In genomic region chr15:82932936-82933650, GRCm38 (mm10) we compare ENCODE assay signal across 9 mouse cellular contexts. TPM values are rescaled to one million over a fixed set of nuclear protein-coding genes. Genes with fewer than 3 reads are reported as not detected.
A peak's percentile ranks its signal among the peaks of the same experiment; 100 is the strongest.
DNase-seq lines count a peak whose midpoint lies in the region; ATAC-seq and TF ChIP-seq lines count a peak whose summit lies in the region.
"Had no signal": no experiment of that assay in that cellular context is flagged by ENCODE, and none has a peak within 500 bp of the region (broad histone marks: within the 10 kb centered on the region; RNA-seq: fewer than 3 reads in every experiment).

No protein-coding gene starts in this region.

- peak overlapping the region; percentile 64 for H3K27ac ChIP-seq in embryonic facial prominence, embryonic 10.5 days (replicated peaks)
- peak overlapping the region; percentile 3; the same call in 1 of the 2 replicates for H3K27ac ChIP-seq in hindbrain, postnatal 0 days
- H3K27ac ChIP-seq in midbrain, embryonic 16.5 days (ENCODE audit: low read length), result peak overlapping the region; percentile 30; the same call in 1 of the 2 replicates

- no peak overlapping the region for H3K4me2 ChIP-seq in hindbrain, postnatal 0 days (ENCODE audit: low read depth, low read length)
- H3K4me2 ChIP-seq in midbrain, embryonic 16.5 days (ENCODE audit: low read length), result no peak overlapping the region

- no peak overlapping the region for H3K4me3 ChIP-seq in embryonic facial prominence, embryonic 10.5 days
- no peak overlapping the region for H3K4me3 ChIP-seq in hindbrain, postnatal 0 days (ENCODE audit: low read length)
- no peak overlapping the region for H3K4me3 ChIP-seq in midbrain, embryonic 16.5 days (ENCODE audit: low read depth, low read length)

- peaks cover 84% of the 10 kb centered on the region for H3K4me1 ChIP-seq in embryonic facial prominence, embryonic 10.5 days
- peaks cover 38% of the 10 kb centered on the region for H3K4me1 ChIP-seq in hindbrain, postnatal 0 days (ENCODE audit: insufficient read depth, low read length)
- peaks cover 68% of the 10 kb centered on the region for H3K4me1 ChIP-seq in midbrain, embryonic 16.5 days (ENCODE audit: control insufficient read depth, insufficient read depth, low read length)

- no peaks in the 10 kb centered on the region for H3K9me3 ChIP-seq in embryonic facial prominence, embryonic 10.5 days
- no peaks in the 10 kb centered on the region for H3K9me3 ChIP-seq in hindbrain, postnatal 0 days (ENCODE audit: low read length)
- no peaks in the 10 kb centered on the region for H3K9me3 ChIP-seq in midbrain, embryonic 16.5 days (replicated peaks; ENCODE audit: control insufficient read depth, low read length, poor library complexity, severe bottlenecking)

- no peak for TF ChIP-seq CTCF in hindbrain, postnatal 0 days (IDR thresholded peaks at IDR 0.05; ENCODE audit: low read depth)

- ATAC-seq in hindbrain, postnatal 0 days, result peak; percentile 81
- peak; percentile 20; the same call in 1 of the 2 replicates for ATAC-seq in midbrain, embryonic 16.5 days
- ATAC-seq in megakaryocyte, adult 5-6 weeks (ENCODE audit: poor library complexity, severe bottlenecking), result no peak

- peak; percentile 90 for DNase-seq in left cerebral cortex, postnatal 4 days
- DNase-seq in left cerebral cortex, postnatal 10 days (ENCODE audit: extremely low spot score in 1 of 2, low spot score in 2 of 2), result no peak
- DNase-seq in embryonic facial prominence, embryonic 10.5 days (ENCODE audit: low spot score), result no peak
- DNase-seq in hindbrain, postnatal 0 days (ENCODE audit: low spot score), result peak; percentile 81
- DNase-seq in heart, postnatal 14 days, result no peak
- no peak for DNase-seq in c-Kit-positive CD71-positive TER-119-positive erythroid progenitor cells, embryonic 14.5 days (ENCODE audit: low spot score)
- DNase-seq: thymus, postnatal 14 days had no signal

- H3K36me3 ChIP-seq in embryonic facial prominence, embryonic 10.5 days (replicated peaks), result no peaks in the 10 kb centered on the region
- no peaks in the 10 kb centered on the region for H3K36me3 ChIP-seq in hindbrain, postnatal 0 days (ENCODE audit: insufficient read depth, low read length)
- H3K36me3 ChIP-seq in midbrain, embryonic 16.5 days (ENCODE audit: control insufficient read depth, insufficient read depth, low read length), result no peaks in the 10 kb centered on the region

- intact Hi-C loops in left cerebral cortex, postnatal 4 days (cut with DNase I), result no loop called here
- intact Hi-C loops in left cerebral cortex, postnatal 10 days (cut with DNase I), result no loop called here
- intact Hi-C loops in heart, postnatal 14 days (cut with DNase I), result no loop called here

- 40% methylated on average over 4 of the region's 4 CpGs for WGBS in embryonic facial prominence, embryonic 10.5 days
- 33% methylated on average over 4 of the region's 4 CpGs for WGBS in hindbrain, postnatal 0 days
- 26% methylated on average over 4 of the region's 4 CpGs for WGBS in midbrain, embryonic 16.5 days

- H3K27me3 ChIP-seq in embryonic facial prominence, embryonic 10.5 days (replicated peaks; ENCODE audit: low read depth, poor library complexity, severe bottlenecking), result peaks cover 40% of the 10 kb centered on the region
- no peaks in the 10 kb centered on the region for H3K27me3 ChIP-seq in hindbrain, postnatal 0 days (ENCODE audit: insufficient read depth, low read length)
- H3K27me3 ChIP-seq in midbrain, embryonic 16.5 days (ENCODE audit: control insufficient read depth, insufficient read depth, low read depth, low read length), result no peaks in the 10 kb centered on the region

- no peak overlapping the region for H3K9ac ChIP-seq in hindbrain, postnatal 0 days (replicated peaks; ENCODE audit: low read length)
- H3K9ac ChIP-seq in midbrain, embryonic 16.5 days (ENCODE audit: low read depth, low read length), result no peak overlapping the region

RNA-seq across cellular contexts. Expression of gene Tcf20, which starts 54.6 kb away (rescaled TPM):
- total RNA-seq in left cerebral cortex, postnatal 4 days (2021), result 100 to 1,000 TPM; 142 to 145 TPM
- total RNA-seq in left cerebral cortex, postnatal 10 days (2021), result 100 to 1,000 TPM; 123 to 128 TPM
- 8.4 and 8.5 TPM in 2 replicates for polyA plus RNA-seq in embryonic facial prominence, embryonic 10.5 days (2016; fragmentation: Nextera tagmentation; extraction: Ambion mirVana)
- 89.2 and 98.3 TPM in 2 replicates for total RNA-seq in hindbrain, postnatal 0 days (2014; rRNA removed)
- 8.6 and 8.8 TPM in 2 replicates for polyA plus RNA-seq in hindbrain, postnatal 0 days (2015; fragmentation: Nextera tagmentation; extraction: Ambion mirVana)
- 13.0 and 13.6 TPM in 2 replicates for polyA plus RNA-seq in midbrain, embryonic 16.5 days (2015; fragmentation: Nextera tagmentation; extraction: Ambion mirVana)
- 40.7 and 46.5 TPM in 2 replicates for total RNA-seq in megakaryocyte, adult 5-6 weeks (2015)
- 75.9 and 85.2 TPM in 2 replicates for total RNA-seq in megakaryocyte, adult 5-6 weeks (2017)
- total RNA-seq in heart, postnatal 14 days (2021), result 10 to 100 TPM; 49.9 to 59.1 TPM

Comparison
In these comparisons a context has a peak if more than half of its experiments do, and no peak if none do; other contexts are left out.
1. DNase-seq: peak in left cerebral cortex, postnatal 4 days (single experiment) and hindbrain, postnatal 0 days (single experiment); none in left cerebral cortex, postnatal 10 days (0 of 2), embryonic facial prominence, embryonic 10.5 days (single experiment), heart, postnatal 14 days (0 of 2) and c-Kit-positive CD71-positive TER-119-positive erythroid progenitor cells, embryonic 14.5 days (single experiment).
2. H3K27ac ChIP-seq: peak in every context shown above with its lines; median percentile 64 in embryonic facial prominence, embryonic 10.5 days; 30 in midbrain, embryonic 16.5 days; 3 in hindbrain, postnatal 0 days.